Mouse (Mus musculus) CH12.LX (cell line): ENCODE data around the gene Capn3. TPM values are rescaled to one million over a fixed set of nuclear protein-coding genes. Genes with fewer than 3 reads are reported as not detected.

Source experiments
- DNase-seq: peaks from one replicate; pipeline ENCODE4 v3.0.0-alpha.2; 2013; ENCODE audit errors: extremely low read depth
- H3K27ac ChIP-seq: 2 replicates; pipeline ENCODE4 v1.5.1; 2012; ENCODE audit warnings: low read depth, mild to moderate bottlenecking, control low read depth, moderate library complexity; ENCODE audit not compliant: insufficient read depth
- H3K27me3 ChIP-seq: replicated peaks from 2 replicates; pipeline ENCODE3; 2012; ENCODE audit warnings: inconsistent platforms
- H3K36me3 ChIP-seq, 2 experiments: replicated peaks in 1 of 2; 2 replicates each; pipeline versions ENCODE3 to v1.6.1; 2012; ENCODE audit warnings: inconsistent platforms in 1 of 2, low read length in 1 of 2, mild to moderate bottlenecking in 1 of 2, mixed read lengths in 1 of 2, moderate library complexity in 1 of 2; ENCODE audit not compliant: control insufficient read depth in 1 of 2, insufficient read depth in 1 of 2
- H3K4me1 ChIP-seq, 2 experiments: 2 replicates each; pipeline ENCODE4 v1.6.1; 2012; ENCODE audit warnings: inconsistent platforms in 1 of 2, moderate library complexity in 1 of 2; ENCODE audit not compliant: insufficient read depth in 2 of 2, control insufficient read depth in 1 of 2
- H3K4me2 ChIP-seq: 2 replicates; pipeline ENCODE4 v1.6.1; 2012; ENCODE audit warnings: low read depth, mild to moderate bottlenecking, control low read depth; ENCODE audit not compliant: poor library complexity, insufficient read depth, severe bottlenecking
- H3K4me3 ChIP-seq, 3 experiments: fragments of 150-350 bp in 1 of 3; sonication (generic) in 1 of 3; replicated peaks in 1 of 3; 2 replicates each; pipeline versions ENCODE3 to v1.5.1; 2011 to 2012; ENCODE audit warnings: low read depth in 2 of 3, low read length in 2 of 3, mild to moderate bottlenecking in 2 of 3, moderate library complexity in 2 of 3, control low read depth in 1 of 3, improper control_type of control experiment in 1 of 3, inconsistent platforms in 1 of 3, mixed read lengths in 1 of 3; ENCODE audit not compliant: poor library complexity in 1 of 3
- H3K79me2 ChIP-seq: replicated peaks from 2 replicates; pipeline ENCODE4 v1.6.1; 2012; ENCODE audit warnings: mild to moderate bottlenecking, moderate library complexity; ENCODE audit not compliant: control insufficient read depth, poor library complexity, insufficient read depth, severe bottlenecking; ENCODE audit errors: extremely low read depth
- H3K9ac ChIP-seq: 2 replicates; pipeline ENCODE4 v1.6.1; 2012; ENCODE audit warnings: low read depth, mild to moderate bottlenecking, control low read depth, moderate library complexity; ENCODE audit not compliant: insufficient read depth
- H3K9me3 ChIP-seq: replicated peaks from 2 replicates; pipeline ENCODE3; 2012; ENCODE audit warnings: low read length, inconsistent platforms, mixed read lengths
- BHLHE40 ChIP-seq: IDR thresholded peaks from 2 replicates; pipeline ENCODE4 v1.6.1; 2011; ENCODE audit warnings: mild to moderate bottlenecking, low read depth, low read length, improper control_type of control experiment
- CHD1 ChIP-seq: IDR thresholded peaks from 2 replicates; pipeline ENCODE4 v1.6.1; 2012; ENCODE audit warnings: low read depth, low read length, improper control_type of control experiment, inconsistent platforms
- CHD2 ChIP-seq: IDR thresholded peaks from 2 replicates; pipeline ENCODE4 v1.6.1; 2011; ENCODE audit warnings: low read length, improper control_type of control experiment
- GABPA ChIP-seq: IDR thresholded peaks from 2 replicates; pipeline ENCODE4 v1.6.1; 2012; ENCODE audit warnings: low read depth, low read length, improper control_type of control experiment, inconsistent platforms; ENCODE audit not compliant: insufficient replicate concordance
- IRF4 ChIP-seq: IDR thresholded peaks from 2 replicates; pipeline ENCODE4 v1.6.1; 2014; ENCODE audit warnings: low read depth, mild to moderate bottlenecking, inconsistent platforms, low read length, improper control_type of control experiment
- MAX ChIP-seq: IDR thresholded peaks from 2 replicates; pipeline ENCODE4 v1.6.1; 2011; ENCODE audit warnings: low read length, improper control_type of control experiment
- MAZ ChIP-seq: IDR thresholded peaks from 2 replicates; pipeline ENCODE4 v1.6.1; 2012; ENCODE audit warnings: low read depth, mild to moderate bottlenecking, inconsistent platforms, low read length, improper control_type of control experiment, moderate library complexity
- MXI1 ChIP-seq: IDR thresholded peaks from 2 replicates; pipeline ENCODE4 v1.6.1; 2011; ENCODE audit warnings: mild to moderate bottlenecking, low read depth, low read length, improper control_type of control experiment
- MYC ChIP-seq: IDR thresholded peaks from 2 replicates; pipeline ENCODE4 v1.6.1; 2011; ENCODE audit warnings: low read depth, mild to moderate bottlenecking, improper control_type of control experiment, low read length
- POLR2A ChIP-seq: IDR thresholded peaks from 2 replicates; pipeline ENCODE4 v1.6.1; 2011; ENCODE audit warnings: low read depth, mild to moderate bottlenecking, improper control_type of control experiment, low read length
- POLR2AphosphoS2 ChIP-seq: IDR thresholded peaks from 2 replicates; pipeline ENCODE4 v1.6.1; 2011; ENCODE audit warnings: low read depth, low read length, improper control_type of control experiment
- RAD21 ChIP-seq: IDR thresholded peaks from 2 replicates; pipeline ENCODE4 v1.6.1; 2011; ENCODE audit warnings: low read depth, mild to moderate bottlenecking, low read length, improper control_type of control experiment, moderate library complexity
- RCOR1 ChIP-seq: conservative IDR thresholded peaks from 2 replicates; pipeline ENCODE4 v1.6.1; 2012; ENCODE audit warnings: low read depth, mild to moderate bottlenecking, inconsistent platforms, low read length, improper control_type of control experiment
- SIN3A ChIP-seq: IDR thresholded peaks from 2 replicates; pipeline ENCODE4 v1.6.1; 2012; ENCODE audit warnings: low read length, improper control_type of control experiment, inconsistent platforms
- SMC3 ChIP-seq: IDR thresholded peaks from 2 replicates; pipeline ENCODE4 v1.6.1; 2011; ENCODE audit warnings: low read depth, low read length, improper control_type of control experiment
- TBP ChIP-seq: conservative IDR thresholded peaks from 2 replicates; pipeline ENCODE4 v1.6.1; 2011; ENCODE audit warnings: low read depth, low read length, improper control_type of control experiment
- TCF12 ChIP-seq: IDR thresholded peaks from 2 replicates; pipeline ENCODE4 v1.6.1; 2014; ENCODE audit warnings: low read depth, mild to moderate bottlenecking, inconsistent platforms, low read length, improper control_type of control experiment
- USF1 ChIP-seq: IDR thresholded peaks from 2 replicates; pipeline ENCODE4 v1.6.1; 2014; ENCODE audit warnings: low read depth, mild to moderate bottlenecking, inconsistent platforms, low read length, improper control_type of control experiment
- USF2 ChIP-seq: conservative IDR thresholded peaks from 2 replicates; pipeline ENCODE4 v1.6.1; 2011; ENCODE audit warnings: low read depth, low read length, improper control_type of control experiment
- ZC3H11A ChIP-seq: IDR thresholded peaks from 2 replicates; pipeline ENCODE4 v1.6.1; 2012; ENCODE audit warnings: low read depth, mild to moderate bottlenecking, inconsistent platforms, low read length, improper control_type of control experiment
- dilution Hi-C: fragments of 300-500 bp; cut with MboI; formaldehyde crosslinking; loops from 2 replicates; pipeline ENCODE4 v1.14.3; 2020; ENCODE audit warnings: low sequenced_read_pairs; ENCODE audit not compliant: extremely low pct_unique_long_range_greater_than_20kb, extremely low pct_ligation_motif_present
- in situ Hi-C: fragments of 300-500 bp; cut with MboI; formaldehyde crosslinking; loops from 3 replicates; pipeline ENCODE4 v1.14.3; 2019; ENCODE audit warnings: low sequenced_read_pairs, low pct_ligation_motif_present, low pct_unique_long_range_greater_than_20kb, mixed read lengths
- polyA plus RNA-seq: library from polyadenylated mRNA; unstranded; fragments of >175 nt; gene quantifications from 2 replicates; pipeline ENCODE4 v1.2.1, GENCODE M21; 2012; ENCODE audit warnings: low read depth; ENCODE audit not compliant: insufficient read length
- total RNA-seq, 2 experiments: library from RNA; depleted of rRNA; stranded (reverse); fragments of 300-350 nt in 1 of 2; fragments of >200 nt in 1 of 2; gene quantifications; 2 replicates each; pipeline ENCODE4 v1.2.3; 2012 to 2014

Capn3 gene
- total and polyA plus RNA-seq, 3 experiments: 3.2 to 7.4 (median 7.2) TPM

- TF ChIP-seq BHLHE40: no peak
- no peak for TF ChIP-seq TCF12
- TF ChIP-seq USF1: no peak
- no peak for TF ChIP-seq RAD21
- no peak for TF ChIP-seq CHD1
- no peak for TF ChIP-seq POLR2AphosphoS2
- no peak for TF ChIP-seq MAX
- TF ChIP-seq POLR2A: no peak
- TF ChIP-seq MAZ: no peak
- TF ChIP-seq GABPA: no peak
- no peak for TF ChIP-seq TBP
- TF ChIP-seq IRF4: no peak
- TF ChIP-seq RCOR1: no peak
- no peak for DNase-seq
- Histone ChIP-seq H3K27ac (no peak overlapping the region), H3K36me3 (no peaks in the 10 kb centered on the region), H3K4me2 (no peak overlapping the region), H3K27me3 (no peaks in the 10 kb centered on the region), H3K9ac (no peak overlapping the region), H3K79me2 (no peaks in the 10 kb centered on the region), H3K4me1 (peaks cover 9 to 24% of the 10 kb centered on the region in 2 experiments), H3K9me3 (no peaks in the 10 kb centered on the region), H3K4me3 (no peak overlapping the region)
- dilution Hi-C loops: no loop called here
- in situ Hi-C loops: loop anchor here (10.0 to 25.0 kb wide), 2 partner anchors 406 to 643 kb away; partner anchors contain the start of gene Tgm7
Measured at GRCm38 (mm10) chr2:120469220-120469619, 13.4 kb downstream of the Capn3 start.

GRCm38 (mm10) chr2:120469715-120470114, 13.9 kb downstream of the Capn3 start:
- in situ Hi-C loops (loop anchor here (10.0 to 25.0 kb wide), 2 partner anchors 405 to 643 kb away; partner anchors contain the start of gene Tgm7), dilution Hi-C loops (no loop called here)
- H3K4me3 ChIP-seq: no peak overlapping the region
- TF ChIP-seq ZC3H11A: no peak
- 0 out of 2 replicates have a peak, but pooled peaks have one; percentile 26 for TF ChIP-seq BHLHE40
- no peak for TF ChIP-seq MYC
- no peak for TF ChIP-seq MAZ
- TF ChIP-seq USF1: peak; percentile 44
- 0 out of 2 replicates have a peak, but pooled peaks have one; percentile 38 for TF ChIP-seq USF2
- TF ChIP-seq SMC3: no peak
- no peak for TF ChIP-seq SIN3A
- TF ChIP-seq POLR2A: no peak
- TF ChIP-seq MXI1: no peak
- no peak for TF ChIP-seq TCF12
- no peak for TF ChIP-seq CHD2
- H3K36me3 ChIP-seq: no peaks in the 10 kb centered on the region
- DNase-seq: no peak
- H3K4me1 ChIP-seq: peaks cover 9 to 24% of the 10 kb centered on the region in 2 experiments
- no peaks in the 10 kb centered on the region for H3K27me3 ChIP-seq
- H3K27ac ChIP-seq: no peak overlapping the region
- H3K79me2 ChIP-seq: no peaks in the 10 kb centered on the region
- no peak overlapping the region for H3K4me2 ChIP-seq
- H3K9ac ChIP-seq: no peak overlapping the region
- no peaks in the 10 kb centered on the region for H3K9me3 ChIP-seq
